Mouse (Mus musculus): ENCODE results near the gene Rgs6. TPM values are rescaled to one million over a fixed set of nuclear protein-coding genes. Genes with fewer than 3 reads are reported as not detected.

Rgs6 gene
- total and polyA plus RNA-seq, 3 experiments = not detected

DNA sequence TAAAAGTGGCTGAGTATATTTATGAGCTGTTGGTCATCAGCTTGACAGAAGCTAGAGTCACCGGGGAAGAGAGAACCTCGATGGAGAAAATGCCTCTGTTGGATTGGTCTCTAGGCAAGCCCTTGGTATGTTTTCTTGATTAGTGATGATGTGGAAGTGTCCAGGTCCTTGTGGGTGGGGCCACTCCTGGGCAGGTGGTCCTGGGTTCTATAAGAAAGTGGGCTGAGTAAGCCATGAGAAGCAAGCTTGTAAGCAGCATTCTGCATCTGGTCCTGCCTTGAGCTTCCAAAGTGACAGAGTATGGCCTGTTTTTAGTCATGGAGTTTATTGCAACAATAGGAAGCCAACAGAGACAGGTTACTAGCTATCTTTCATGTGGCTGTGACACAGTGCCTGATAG, 10.9 kb downstream of the Rgs6 start:
- no peaks in the 10 kb centered on the region for H3K79me2 ChIP-seq (replicated peaks; ENCODE audit: control insufficient read depth, extremely low read depth, insufficient read depth, poor library complexity, severe bottlenecking)
- dilution Hi-C loops (cut with MboI; ENCODE audit: extremely low pct_ligation_motif_present, extremely low pct_unique_long_range_greater_than_20kb, low sequenced_read_pairs) (no loop called here), in situ Hi-C loops (cut with MboI; ENCODE audit: low pct_ligation_motif_present, low pct_unique_long_range_greater_than_20kb, low sequenced_read_pairs) (no loop called here)
- no peaks in the 10 kb centered on the region for H3K36me3 ChIP-seq (replicated peaks in 1 of 2; ENCODE audit: control insufficient read depth in 1 of 2, insufficient read depth in 1 of 2, low read length in 1 of 2)
- no peak overlapping the region for H3K27ac ChIP-seq (ENCODE audit: insufficient read depth, low read depth)
- no peaks in the 10 kb centered on the region for H3K27me3 ChIP-seq (replicated peaks)
- H3K4me3 ChIP-seq (replicated peaks in 1 of 3; ENCODE audit: low read depth in 2 of 3, low read length in 2 of 3, poor library complexity in 1 of 3) = no peak overlapping the region
- H3K4me2 ChIP-seq (ENCODE audit: insufficient read depth, low read depth, poor library complexity, severe bottlenecking) = no peak overlapping the region
- H3K9ac ChIP-seq (ENCODE audit: insufficient read depth, low read depth) = no peak overlapping the region
- H3K4me1 ChIP-seq (ENCODE audit: control insufficient read depth in 1 of 2, insufficient read depth in 2 of 2) = no peaks in the 10 kb centered on the region
- no peak for DNase-seq (ENCODE audit: extremely low read depth)
- no peak for TF ChIP-seq MAFK (IDR thresholded peaks at IDR 0.05; ENCODE audit: insufficient replicate concordance, low read length)
- no peak for TF ChIP-seq NELFE (IDR thresholded peaks at IDR 0.05; ENCODE audit: low read depth, low read length)
- TF ChIP-seq ETS1 (conservative IDR thresholded peaks at IDR 0.05; ENCODE audit: low read depth, low read length) = no peak
- TF ChIP-seq UBTF (IDR thresholded peaks at IDR 0.05; ENCODE audit: low read depth, low read length) = no peak
- TF ChIP-seq JUND (conservative IDR thresholded peaks at IDR 0.05; ENCODE audit: low read depth, low read length) = no peak
- no peak for TF ChIP-seq BHLHE40 (IDR thresholded peaks at IDR 0.05; ENCODE audit: low read depth, low read length)
- no peak for TF ChIP-seq GABPA (IDR thresholded peaks at IDR 0.05; ENCODE audit: insufficient replicate concordance, low read depth, low read length)
- TF ChIP-seq POLR2AphosphoS2 (IDR thresholded peaks at IDR 0.05; ENCODE audit: low read depth, low read length) = no peak
- TF ChIP-seq ZNF384 (IDR thresholded peaks at IDR 0.05; ENCODE audit: low read depth, low read length) = no peak
- TF ChIP-seq CHD2 (IDR thresholded peaks at IDR 0.05; ENCODE audit: low read length) = no peak
- no peak for TF ChIP-seq IRF4 (IDR thresholded peaks at IDR 0.05; ENCODE audit: low read depth, low read length)
- TF ChIP-seq CTCF (conservative IDR thresholded peaks at IDR 0.05 in 1 of 2, IDR thresholded peaks at IDR 0.05 in 1 of 2; ENCODE audit: low read depth in 2 of 2, low read length in 2 of 2) = no peak
- TF ChIP-seq RCOR1 (conservative IDR thresholded peaks at IDR 0.05; ENCODE audit: low read depth, low read length) = no peak
- no peak for TF ChIP-seq ZC3H11A (IDR thresholded peaks at IDR 0.05; ENCODE audit: low read depth, low read length)
- no peak for TF ChIP-seq MAX (IDR thresholded peaks at IDR 0.05; ENCODE audit: low read length)
- TF ChIP-seq TCF12 (IDR thresholded peaks at IDR 0.05; ENCODE audit: low read depth, low read length) = no peak
- TF ChIP-seq JUN (IDR thresholded peaks at IDR 0.05; ENCODE audit: insufficient read depth, low read depth, low read length) = no peak
- TF ChIP-seq SIN3A (IDR thresholded peaks at IDR 0.05; ENCODE audit: low read length) = no peak
- H3K9me3 ChIP-seq (replicated peaks; ENCODE audit: low read length) = no peaks in the 10 kb centered on the region

GRCm38 (mm10) chr12:82600406-82600805, 12.3 kb downstream of the Rgs6 start:
- Histone ChIP-seq H3K9ac (ENCODE audit: insufficient read depth, low read depth) (no peak overlapping the region), H3K27ac (ENCODE audit: insufficient read depth, low read depth) (no peak overlapping the region), H3K79me2 (replicated peaks; ENCODE audit: control insufficient read depth, extremely low read depth, insufficient read depth, poor library complexity, severe bottlenecking) (no peaks in the 10 kb centered on the region), H3K4me2 (ENCODE audit: insufficient read depth, low read depth, poor library complexity, severe bottlenecking) (no peak overlapping the region), H3K27me3 (replicated peaks) (no peaks in the 10 kb centered on the region), H3K36me3 (replicated peaks in 1 of 2; ENCODE audit: control insufficient read depth in 1 of 2, insufficient read depth in 1 of 2, low read length in 1 of 2) (no peaks in the 10 kb centered on the region), H3K4me1 (ENCODE audit: control insufficient read depth in 1 of 2, insufficient read depth in 2 of 2) (no peaks in the 10 kb centered on the region), H3K4me3 (replicated peaks in 1 of 3; ENCODE audit: low read depth in 2 of 3, low read length in 2 of 3, poor library complexity in 1 of 3) (no peak overlapping the region), H3K9me3 (replicated peaks; ENCODE audit: low read length) (no peaks in the 10 kb centered on the region)
- dilution Hi-C loops (cut with MboI; ENCODE audit: extremely low pct_ligation_motif_present, extremely low pct_unique_long_range_greater_than_20kb, low sequenced_read_pairs) = no loop called here
- in situ Hi-C loops (cut with MboI; ENCODE audit: low pct_ligation_motif_present, low pct_unique_long_range_greater_than_20kb, low sequenced_read_pairs) = no loop called here
- no peak for DNase-seq (ENCODE audit: extremely low read depth)
- TF ChIP-seq NELFE (IDR thresholded peaks at IDR 0.05; ENCODE audit: low read depth, low read length) = no peak
- TF ChIP-seq ETS1 (conservative IDR thresholded peaks at IDR 0.05; ENCODE audit: low read depth, low read length) = no peak
- no peak for TF ChIP-seq USF1 (IDR thresholded peaks at IDR 0.05; ENCODE audit: low read depth, low read length)
- TF ChIP-seq PAX5 (IDR thresholded peaks at IDR 0.05; ENCODE audit: low read length) = no peak
- no peak for TF ChIP-seq RAD21 (IDR thresholded peaks at IDR 0.05; ENCODE audit: low read depth, low read length)
- TF ChIP-seq IRF4 (IDR thresholded peaks at IDR 0.05; ENCODE audit: low read depth, low read length) = no peak
- TF ChIP-seq USF2 (conservative IDR thresholded peaks at IDR 0.05; ENCODE audit: low read depth, low read length) = no peak
- no peak for TF ChIP-seq POLR2AphosphoS2 (IDR thresholded peaks at IDR 0.05; ENCODE audit: low read depth, low read length)
- TF ChIP-seq EP300 (IDR thresholded peaks at IDR 0.05; ENCODE audit: low read length) = no peak
- TF ChIP-seq BHLHE40 (IDR thresholded peaks at IDR 0.05; ENCODE audit: low read depth, low read length) = no peak
- TF ChIP-seq POLR2A (IDR thresholded peaks at IDR 0.05; ENCODE audit: low read depth, low read length) = no peak
- no peak for TF ChIP-seq MEF2A (IDR thresholded peaks at IDR 0.05; ENCODE audit: borderline replicate concordance, low read depth, low read length)
- TF ChIP-seq SIN3A (IDR thresholded peaks at IDR 0.05; ENCODE audit: low read length) = no peak
- TF ChIP-seq RCOR1 (conservative IDR thresholded peaks at IDR 0.05; ENCODE audit: low read depth, low read length) = no peak
- no peak for TF ChIP-seq UBTF (IDR thresholded peaks at IDR 0.05; ENCODE audit: low read depth, low read length)
- TF ChIP-seq ZNF384 (IDR thresholded peaks at IDR 0.05; ENCODE audit: low read depth, low read length) = no peak
